Mouse (Mus musculus): ENCODE data around the gene Pde7b.

- TF ChIP-seq CTCF (IDR thresholded peaks at IDR 0.05; ENCODE audit: insufficient read depth, low read depth, low read length) (peak; percentile 17; the same call in 1 of the 2 replicates), POLR2A (IDR thresholded peaks at IDR 0.05; ENCODE audit: insufficient read depth, low read depth, low read length) (no peak)
Measured at GRCm38 (mm10) chr10:20547951-20548551, 176.8 kb downstream of the Pde7b start.
